Mouse (Mus musculus) midbrain, postnatal 0 days (tissue): ENCODE data around the gene Adcy6. TPM values are rescaled to one million over a fixed set of nuclear protein-coding genes. Genes with fewer than 3 reads are reported as not detected.
A peak's percentile ranks its signal among the peaks of the same experiment; 100 is the strongest.

Source experiments
- ATAC-seq: fragments of 200-750 bp; cut with Nextera tagmentation; 2 replicates; pipeline ENCODE4 v1.8.0; 2017; ENCODE audit warnings: moderate number of reproducible peaks, mild to moderate bottlenecking, moderate TSS enrichment, moderate library complexity; ENCODE audit not compliant: low FRiP score
- DNase-seq: peaks from one replicate; pipeline ENCODE4 v3.0.0-alpha.2; 2015; ENCODE audit warnings: low spot score
- H3K27ac ChIP-seq: fragments of 300-500 bp; sonication (generic); 2 replicates; pipeline ENCODE4 v1.5.1; 2014; ENCODE audit warnings: low read depth, mild to moderate bottlenecking, low read length, mixed read lengths
- H3K27me3 ChIP-seq: fragments of 300-500 bp; sonication (generic); 2 replicates; pipeline ENCODE4 v1.6.1; 2014; ENCODE audit warnings: low read length, control low read depth, mixed read lengths; ENCODE audit not compliant: insufficient read depth
- H3K36me3 ChIP-seq: fragments of 300-500 bp; sonication (generic); 2 replicates; pipeline ENCODE4 v1.6.1; 2014; ENCODE audit warnings: low read length, control low read depth, mixed read lengths; ENCODE audit not compliant: insufficient read depth
- H3K4me1 ChIP-seq: fragments of 300-500 bp; sonication (generic); 2 replicates; pipeline ENCODE4 v1.6.1; 2014; ENCODE audit warnings: mild to moderate bottlenecking, control low read depth, antibody characterized with exemption, low read length, mixed read lengths; ENCODE audit not compliant: insufficient read depth
- H3K4me2 ChIP-seq: fragments of 300-500 bp; sonication (generic); 2 replicates; pipeline ENCODE4 v1.6.1; 2014; ENCODE audit warnings: low read depth, mild to moderate bottlenecking, low read length, mixed read lengths; ENCODE audit not compliant: poor library complexity, severe bottlenecking
- H3K4me3 ChIP-seq: fragments of 300-500 bp; sonication (generic); 2 replicates; pipeline ENCODE4 v1.5.1; 2014; ENCODE audit warnings: low read depth, mild to moderate bottlenecking, low read length, moderate library complexity
- H3K9ac ChIP-seq: fragments of 300-500 bp; sonication (generic); replicated peaks from 2 replicates; pipeline ENCODE4 v1.6.1; 2014; ENCODE audit warnings: mild to moderate bottlenecking, low read length, moderate library complexity, mixed read lengths; ENCODE audit not compliant: poor library complexity, severe bottlenecking
- H3K9me3 ChIP-seq: fragments of 300-500 bp; sonication (generic); 2 replicates; pipeline ENCODE4 v1.6.1; 2016; ENCODE audit warnings: low read length, control low read depth
- CTCF ChIP-seq: IDR thresholded peaks from 2 replicates; pipeline ENCODE4 v1.5.1; 2016; ENCODE audit warnings: antibody characterized with exemption, mild to moderate bottlenecking
- WGBS: fragments of 180-500 bp; shearing (Covaris S2); extraction: QIAGEN DNeasy Blood & Tissue Kit; methylation state at CpG from one replicate; pipeline ENCODE4 v1.1.7; 2014; 5-methylcytosine and 5-hydroxymethylcytosine counted together
- polyA plus RNA-seq: library from polyadenylated mRNA; unstranded; fragments of >200 nt; fragmentation: Nextera tagmentation; extraction: Ambion mirVana; gene quantifications from 2 replicates; pipeline ENCODE4 v1.2.1, GENCODE M21; 2015
- total RNA-seq: library from RNA; depleted of rRNA; stranded (reverse); fragments of >200 nt; gene quantifications from 2 replicates; pipeline ENCODE4 v1.2.3, GENCODE M21; 2014

The Adcy6 gene
- total and polyA plus RNA-seq, 2 experiments from 2014 or later = 5.5 to 38.0 TPM

GRCm38 (mm10) chr15:98579795-98580464 lies 29.9 kb downstream of the Adcy6 start:
- Histone ChIP-seq H3K4me2 (no peak overlapping the region), H3K9me3 (no peaks in the 10 kb centered on the region), H3K27ac (no peak overlapping the region), H3K4me1 (no peaks in the 10 kb centered on the region), H3K9ac (no peak overlapping the region), H3K27me3 (no peaks in the 10 kb centered on the region), H3K36me3 (no peaks in the 10 kb centered on the region), H3K4me3 (no peak overlapping the region)
- 51% methylated on average over 5 of the region's 5 CpGs for WGBS
- peak; percentile 73; the same call in 1 of the 2 replicates for ATAC-seq
- DNase-seq = peak; percentile 89
- peak; percentile 94 for TF ChIP-seq CTCF

GRCm38 (mm10) chr15:98579310-98579709 lies 30.6 kb downstream of the Adcy6 start:
- no peaks in the 10 kb centered on the region for H3K36me3 ChIP-seq
- WGBS = 76% methylated on average over 2 of the region's 2 CpGs
- ATAC-seq = no peak

GRCm38 (mm10) chr15:98573293-98573692 lies 36.6 kb downstream of the Adcy6 start:
- H3K27me3 ChIP-seq = no peaks in the 10 kb centered on the region
- no peaks in the 10 kb centered on the region for H3K9me3 ChIP-seq
- H3K27ac ChIP-seq = no peak overlapping the region
- no peak for TF ChIP-seq CTCF
- no peak overlapping the region for H3K4me2 ChIP-seq
- 73% methylated on average over 4 of the region's 4 CpGs for WGBS
- peaks cover 5% of the 10 kb centered on the region; the same call in 1 of the 2 replicates for H3K4me1 ChIP-seq
- no peak for DNase-seq
- no peak overlapping the region for H3K9ac ChIP-seq
- H3K4me3 ChIP-seq = no peak overlapping the region
- ATAC-seq = no peak
- H3K36me3 ChIP-seq = no peaks in the 10 kb centered on the region

More at GRCm38 (mm10) chr15:98579310-98579709, 30.6 kb downstream of the Adcy6 start:
- no peak for TF ChIP-seq CTCF
- no peak overlapping the region for H3K27ac ChIP-seq
- no peak overlapping the region for H3K4me2 ChIP-seq
- no peak overlapping the region for H3K4me3 ChIP-seq
- no peak for DNase-seq
- H3K9ac ChIP-seq = no peak overlapping the region
- no peaks in the 10 kb centered on the region for H3K4me1 ChIP-seq
- no peaks in the 10 kb centered on the region for H3K9me3 ChIP-seq
- no peaks in the 10 kb centered on the region for H3K27me3 ChIP-seq

- TF ChIP-seq CTCF = no peak
- Histone ChIP-seq H3K4me3 (no peak within 1 kb of the TSS), H3K4me1 (peaks cover 9% of the 10 kb centered on the region; the same call in 1 of the 2 replicates), H3K9me3 (no peaks in the 10 kb centered on the region), H3K4me2 (no peak within 1 kb of the TSS), H3K27me3 (no peaks in the 10 kb centered on the region), H3K27ac (no peak within 1 kb of the TSS), H3K36me3 (no peaks in the 10 kb centered on the region), H3K9ac (no peak within 1 kb of the TSS)
- 83% methylated on average over 10 of the region's 10 CpGs for whole genome bisulfite sequencing
- no peak for DNase-seq
- no peak for ATAC-seq
Measured at GRCm38 (mm10) chr15:98570873-98571538, 38.9 kb downstream of the Adcy6 start, which contains the start of the genes Ccnt1 and 4930415O20Rik. Gene Ccnt1, minus strand, starts transcription at chr15:98570923. Gene 4930415O20Rik, plus strand, starts transcription at chr15:98571004.

- DNase-seq (no peak), ATAC-seq (no peak)
- no peaks in the 10 kb centered on the region for H3K27me3 ChIP-seq
- no peak overlapping the region for H3K27ac ChIP-seq
- no peak for TF ChIP-seq CTCF
- no peak overlapping the region for H3K9ac ChIP-seq
- H3K9me3 ChIP-seq = no peaks in the 10 kb centered on the region
- no peak overlapping the region for H3K4me3 ChIP-seq
- WGBS = 89% methylated on average over 4 of the region's 4 CpGs
- no peaks in the 10 kb centered on the region for H3K36me3 ChIP-seq
- no peak overlapping the region for H3K4me2 ChIP-seq
- peaks cover 17% of the 10 kb centered on the region for H3K4me1 ChIP-seq
Measured at GRCm38 (mm10) chr15:98569795-98570365, 40.0 kb downstream of the Adcy6 start.
